8 mouse cellular contexts compared by ENCODE assay signal in the genomic region with DNA sequence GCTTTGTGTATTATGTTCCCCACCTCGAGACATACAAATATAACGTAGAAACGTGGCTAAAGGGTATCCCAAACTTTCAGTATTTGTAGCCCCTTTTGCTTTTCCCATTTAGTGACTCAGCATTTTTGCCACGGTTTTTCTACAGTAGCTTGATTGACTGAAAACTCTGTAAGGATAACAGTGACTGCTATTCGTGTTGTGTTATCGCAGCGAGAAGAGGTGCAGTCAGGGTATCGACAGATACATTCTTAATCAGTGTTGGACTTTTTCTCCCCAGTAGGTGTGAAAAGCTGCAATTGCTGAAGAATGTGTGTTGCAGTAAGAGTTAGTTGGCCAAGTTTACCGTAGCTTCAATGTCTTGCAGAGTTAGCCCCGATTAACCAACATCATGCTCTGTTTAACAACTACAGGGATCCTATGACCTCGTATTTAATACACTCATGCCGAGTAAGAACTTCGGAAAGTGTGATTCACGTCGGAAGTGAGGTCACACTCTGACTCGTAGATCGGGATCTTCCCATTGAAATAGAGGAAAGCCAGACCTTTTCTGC. TPM values are rescaled to one million over a fixed set of nuclear protein-coding genes. Genes with fewer than 3 reads are reported as not detected.
DNase-seq lines count a peak whose midpoint lies in the region; TF ChIP-seq lines count a peak whose summit lies in the region.

No protein-coding gene starts in this region.

- peaks cover 6% of the 10 kb centered on the region for H3K4me1 ChIP-seq in cerebellum, adult 2 months (ENCODE audit: control insufficient read depth, insufficient read depth, low read length)

- H3K27ac ChIP-seq in cerebellum, adult 2 months (ENCODE audit: insufficient read depth, low read length) = no peak overlapping the region

- H3K27me3 ChIP-seq in cerebellum, adult 2 months (ENCODE audit: control insufficient read depth, insufficient read depth, low read length) = no peaks in the 10 kb centered on the region

- H3K4me3 ChIP-seq in cerebellum, adult 2 months (replicated peaks; ENCODE audit: insufficient read depth, low read depth, low read length) = peak overlapping the region; percentile 65

- no peak for TF ChIP-seq CTCF in cerebellum, adult 2 months (IDR thresholded peaks at IDR 0.05; ENCODE audit: borderline replicate concordance, insufficient read depth, low read depth, low read length)
- TF ChIP-seq CTCF in brain, embryonic 14.5 days (IDR thresholded peaks at IDR 0.05; ENCODE audit: borderline replicate concordance, extremely low read depth, insufficient read depth, insufficient read length) = no peak

- DNase-seq in cerebellum, adult 2 months = no peak
- DNase-seq in cerebellum, postnatal 4 days (ENCODE audit: low spot score in 2 of 2) = no peak
- DNase-seq in brain, embryonic 14.5 days (ENCODE audit: low read depth) = peak; percentile 56
- peak; percentile 65 to 67 for DNase-seq in heart, adult 18-20 months
- peak; percentile 15 to 28 for DNase-seq in kidney, adult 8-10 months
- peak; percentile 62 for DNase-seq in lung, postnatal 25 days (ENCODE audit: low spot score)
- no peak for DNase-seq in thymus, adult 18-20 months
- no peak for DNase-seq in layer of hippocampus, postnatal 14 days (ENCODE audit: low spot score in 2 of 2)

- no peak for TF ChIP-seq POLR2A in cerebellum, adult 2 months (IDR thresholded peaks at IDR 0.05; ENCODE audit: borderline replicate concordance, insufficient read depth, low read length)
- TF ChIP-seq POLR2A in brain, embryonic 14.5 days (IDR thresholded peaks at IDR 0.05; ENCODE audit: borderline replicate concordance, extremely low read depth, insufficient read depth, insufficient read length, poor library complexity, severe bottlenecking) = no peak

- 7% methylated on average over 17 of the region's 17 CpGs for WGBS in cerebellum, adult 2 months

RNA-seq across cellular contexts. Expression of a gene that starts 1.6 kb away (rescaled TPM):
- 62.8 and 63.1 TPM in 2 replicates for polyA plus RNA-seq in cerebellum, adult 2 months (2012; rRNA removed)
- polyA plus RNA-seq in brain, embryonic 14.5 days (2012; rRNA removed) = 32.9 and 41.3 TPM in 2 replicates
- 10 to 100 TPM; 87.3 to 89.0 TPM for total RNA-seq in heart, adult 18-20 months (2021)
- total RNA-seq in layer of hippocampus, postnatal 14 days (2021) = 10 to 100 TPM; 26.3 to 29.0 TPM

Comparison
In these comparisons a context has a peak if more than half of its experiments do, and no peak if none do; other contexts are left out.
1. DNase-seq: peak in brain, embryonic 14.5 days (single experiment), heart, adult 18-20 months (2 of 2), kidney, adult 8-10 months (2 of 2) and lung, postnatal 25 days (single experiment); none in cerebellum, adult 2 months (0 of 2), cerebellum, postnatal 4 days (0 of 2), thymus, adult 18-20 months (0 of 2) and layer of hippocampus, postnatal 14 days (0 of 2).